Mouse (Mus musculus): Measurements from ENCODE around the gene Hspb9. TPM values are rescaled to one million over a fixed set of nuclear protein-coding genes. Genes with fewer than 3 reads are reported as not detected.

Hspb9 gene
- polyA plus RNA-seq, 1 experiment from 2014 or later = 0.34 TPM

DNA sequence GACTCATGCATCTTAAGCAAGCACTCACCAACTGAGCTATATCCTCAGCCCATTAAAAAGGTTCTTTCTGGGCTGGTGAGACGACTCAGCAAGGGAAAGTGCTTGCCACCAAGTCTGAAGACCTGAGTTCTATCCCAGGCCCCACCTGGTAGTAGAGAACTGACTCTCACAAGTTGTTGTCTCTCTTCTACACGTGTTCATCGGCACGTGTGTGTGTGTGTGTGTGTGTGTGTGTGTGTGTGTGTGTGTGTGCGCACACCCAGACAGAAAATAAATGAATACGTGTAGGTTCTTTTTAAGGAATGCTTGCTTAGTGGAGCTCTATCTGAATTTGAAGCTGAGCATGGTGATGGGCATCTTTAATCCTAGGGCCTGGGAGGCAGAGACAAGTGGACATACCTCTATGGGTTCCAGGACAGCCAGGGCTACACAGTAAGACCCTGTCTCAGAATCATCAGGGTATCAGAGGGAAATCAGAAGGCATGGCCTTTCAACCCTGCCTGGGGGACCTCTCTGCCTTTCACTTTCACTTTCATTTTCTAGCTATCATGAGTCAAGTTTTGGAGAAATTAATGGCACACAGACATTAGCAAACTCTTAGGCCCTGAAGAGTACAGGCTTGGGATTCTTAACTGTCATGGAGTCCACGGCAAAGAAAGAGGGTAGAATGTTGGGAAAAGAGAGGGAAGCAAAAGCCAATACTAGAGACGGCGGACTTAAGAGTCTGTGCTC is 21.6 kb downstream of the Hspb9 start:
- Histone ChIP-seq H3K9ac (ENCODE audit: low read depth, low read length) (no peak overlapping the region), H3K27me3 (replicated peaks; ENCODE audit: control insufficient read depth, insufficient read depth, low read length) (no peaks in the 10 kb centered on the region), H3K27ac (ENCODE audit: low read depth, low read length) (no peak overlapping the region), H3K4me3 (ENCODE audit: low read length) (no peak overlapping the region), H3K9me3 (ENCODE audit: control insufficient read depth, low read length) (no peaks in the 10 kb centered on the region), H3K4me2 (ENCODE audit: low read length) (no peak overlapping the region), H3K36me3 (ENCODE audit: control insufficient read depth, insufficient read depth, low read length) (no peaks in the 10 kb centered on the region), H3K4me1 (ENCODE audit: control insufficient read depth, insufficient read depth, low read depth, low read length) (peaks cover 18% of the 10 kb centered on the region)
- WGBS = 95% methylated on average over 9 of the region's 9 CpGs
- no peak for ATAC-seq

DNA sequence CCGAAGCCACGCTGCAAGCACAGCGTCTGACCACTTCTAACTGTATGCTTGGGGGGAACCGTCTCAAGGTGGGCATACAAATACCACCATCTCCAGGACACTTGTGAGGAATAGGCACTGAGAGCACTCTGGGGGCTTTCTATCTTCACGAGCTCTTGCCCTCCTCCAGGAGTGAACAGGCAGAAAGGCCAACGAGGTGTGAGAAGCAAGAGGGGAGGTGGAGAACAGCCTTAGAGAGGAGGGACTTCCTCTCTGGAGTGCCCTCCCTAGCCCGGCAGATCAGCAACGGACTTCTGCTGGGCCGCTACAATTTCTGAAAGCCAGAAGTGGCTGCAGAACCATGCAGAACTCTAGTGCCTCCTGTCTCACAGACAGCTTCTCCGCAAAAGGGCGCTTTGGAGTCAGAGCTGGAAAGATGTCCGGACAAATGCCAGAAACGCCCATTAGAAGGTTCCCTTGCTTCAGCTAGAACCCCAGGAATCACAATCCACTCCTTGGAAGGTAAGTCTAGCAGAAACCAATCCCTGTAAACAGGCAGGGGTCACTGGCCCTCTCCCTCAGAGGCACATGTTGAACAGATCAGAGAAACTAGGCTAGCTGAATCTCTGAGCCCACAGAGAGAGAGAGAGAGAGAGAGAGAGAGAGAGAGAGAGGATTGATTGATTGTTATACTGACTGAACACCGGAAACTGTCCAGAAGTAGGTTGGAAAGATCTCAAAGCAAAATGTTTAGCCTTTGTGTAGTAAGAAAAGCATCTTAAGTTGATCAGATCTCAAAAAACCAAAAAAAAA is 22.5 kb downstream of the Hspb9 start:
- Histone ChIP-seq H3K27ac (ENCODE audit: low read depth, low read length) (no peak overlapping the region), H3K9me3 (ENCODE audit: control insufficient read depth, low read length) (no peaks in the 10 kb centered on the region), H3K27me3 (replicated peaks; ENCODE audit: control insufficient read depth, insufficient read depth, low read length) (no peaks in the 10 kb centered on the region), H3K4me2 (ENCODE audit: low read length) (0 out of 2 replicates have a peak overlapping the region, but pooled peaks have one; percentile 7), H3K4me3 (ENCODE audit: low read length) (no peak overlapping the region), H3K4me1 (ENCODE audit: control insufficient read depth, insufficient read depth, low read depth, low read length) (peaks cover 18% of the 10 kb centered on the region), H3K36me3 (ENCODE audit: control insufficient read depth, insufficient read depth, low read length) (peaks cover under 1% of the 10 kb centered on the region), H3K9ac (ENCODE audit: low read depth, low read length) (no peak overlapping the region)
- no peak for ATAC-seq
- 84% methylated on average over 14 of the region's 14 CpGs for WGBS

DNA sequence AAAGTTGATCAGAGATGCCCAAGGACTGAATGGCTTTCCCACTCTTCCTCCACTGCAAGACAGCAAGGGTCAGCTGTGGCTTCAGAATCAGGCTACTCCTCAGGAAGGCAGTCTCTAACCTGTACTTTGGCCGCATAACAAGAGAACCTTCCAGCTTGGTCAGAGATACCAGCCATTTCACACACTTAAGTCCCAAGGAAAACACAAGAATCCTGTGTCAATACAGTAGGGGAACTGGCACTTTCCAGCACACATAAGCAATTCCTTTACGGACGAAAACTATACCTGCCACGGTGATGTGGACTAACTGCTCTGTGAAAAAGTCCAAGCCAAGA is 23.1 kb downstream of the Hspb9 start:
- no peak overlapping the region for H3K4me3 ChIP-seq (ENCODE audit: low read length)
- no peaks in the 10 kb centered on the region for H3K27me3 ChIP-seq (replicated peaks; ENCODE audit: control insufficient read depth, insufficient read depth, low read length)
- H3K9ac ChIP-seq (ENCODE audit: low read depth, low read length) = no peak overlapping the region
- 82% methylated on average over 4 of the region's 4 CpGs for WGBS
- H3K4me1 ChIP-seq (ENCODE audit: control insufficient read depth, insufficient read depth, low read depth, low read length) = peaks cover 18% of the 10 kb centered on the region
- no peak overlapping the region for H3K27ac ChIP-seq (ENCODE audit: low read depth, low read length)
- no peaks in the 10 kb centered on the region for H3K9me3 ChIP-seq (ENCODE audit: control insufficient read depth, low read length)
- ATAC-seq = no peak
- peak overlapping the region; percentile 91 for H3K4me2 ChIP-seq (ENCODE audit: low read length)
- peaks cover 6% of the 10 kb centered on the region for H3K36me3 ChIP-seq (ENCODE audit: control insufficient read depth, insufficient read depth, low read length)

DNA sequence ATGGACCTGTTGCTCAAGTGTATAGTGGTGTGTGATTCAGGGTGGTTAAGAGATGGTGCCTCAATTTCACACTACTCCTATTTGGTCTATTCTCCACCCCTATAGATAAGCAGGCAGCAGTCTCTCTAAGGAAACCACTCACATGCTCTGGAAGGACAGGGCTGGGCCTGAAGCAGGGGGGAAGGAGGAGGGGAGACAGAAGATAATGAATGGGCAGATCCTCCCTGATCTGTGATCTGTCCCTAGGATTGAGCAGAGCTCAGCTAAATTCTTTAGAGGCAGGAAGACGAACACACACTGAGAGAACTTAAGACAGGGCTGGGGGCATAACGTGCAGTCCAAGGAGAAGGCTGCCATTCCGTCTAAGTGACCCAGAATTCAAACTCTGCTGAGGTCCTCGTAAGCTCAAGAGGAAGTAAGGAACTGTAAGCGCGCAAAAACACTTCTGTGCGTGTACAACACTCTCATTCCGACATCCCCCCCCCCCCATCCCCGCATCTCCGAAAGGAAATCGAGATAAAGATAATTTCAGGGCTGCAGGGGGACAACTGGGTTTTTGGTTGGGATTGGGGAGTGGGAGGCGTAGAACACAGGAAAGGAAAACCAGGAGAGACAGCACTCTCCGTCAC is 23.6 kb downstream of the Hspb9 start:
- Histone ChIP-seq H3K4me3 (ENCODE audit: low read length) (peak overlapping the region; percentile 57), H3K27me3 (replicated peaks; ENCODE audit: control insufficient read depth, insufficient read depth, low read length) (no peaks in the 10 kb centered on the region), H3K36me3 (ENCODE audit: control insufficient read depth, insufficient read depth, low read length) (peaks cover 7% of the 10 kb centered on the region), H3K4me1 (ENCODE audit: control insufficient read depth, insufficient read depth, low read depth, low read length) (peaks cover 18% of the 10 kb centered on the region), H3K4me2 (ENCODE audit: low read length) (peak overlapping the region; percentile 91), H3K9ac (ENCODE audit: low read depth, low read length) (peak overlapping the region; percentile 80), H3K27ac (ENCODE audit: low read depth, low read length) (peak overlapping the region; percentile 37; the same call in 1 of the 2 replicates), H3K9me3 (ENCODE audit: control insufficient read depth, low read length) (no peaks in the 10 kb centered on the region)
- 3% methylated on average over 13 of the region's 13 CpGs for WGBS
- ATAC-seq = no peak

DNA sequence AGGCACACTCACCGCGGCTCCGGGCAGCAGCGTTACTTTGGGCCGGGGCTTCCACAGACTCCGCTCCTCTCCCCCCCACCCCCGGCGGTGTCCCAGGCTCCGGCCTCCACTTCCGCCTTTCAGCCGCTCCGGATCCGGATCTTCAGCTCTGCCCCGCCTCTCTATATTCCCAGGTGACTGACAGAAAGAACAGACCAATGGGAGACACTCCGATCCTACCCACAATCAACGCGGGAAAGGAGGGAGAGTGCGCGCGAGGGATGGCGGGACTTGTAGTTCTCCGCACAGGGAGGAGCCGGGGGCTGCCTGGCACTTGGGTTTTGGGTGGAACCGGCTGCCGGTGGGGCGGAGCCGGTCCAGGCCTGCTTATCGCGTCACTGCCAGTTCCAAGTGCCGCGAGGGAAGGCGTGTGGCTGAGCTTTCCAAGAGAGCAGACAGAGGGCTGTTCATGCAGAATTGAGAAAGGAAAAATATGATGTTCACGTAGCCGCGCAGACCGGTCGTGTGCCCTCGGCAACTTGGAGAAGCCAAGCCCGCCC is 24.5 kb downstream of the Hspb9 start, which contains the start of gene Rab5c:
Rab5c (minus strand) TSS at position 150 of the 539 bp plus-strand sequence.
- under 1% methylated on average over 36 of the region's 39 CpGs for WGBS
- H3K27ac ChIP-seq (ENCODE audit: low read depth, low read length) = peak within 1 kb of the TSS; percentile 83
- peaks cover 18% of the 10 kb centered on the region for H3K4me1 ChIP-seq (ENCODE audit: control insufficient read depth, insufficient read depth, low read depth, low read length)
- peak; percentile 99 for ATAC-seq
- peak within 1 kb of the TSS; percentile 57 for H3K4me3 ChIP-seq (ENCODE audit: low read length)
- H3K4me2 ChIP-seq (ENCODE audit: low read length) = peak within 1 kb of the TSS; percentile 91
- H3K36me3 ChIP-seq (ENCODE audit: control insufficient read depth, insufficient read depth, low read length) = peaks cover 7% of the 10 kb centered on the region
- no peaks in the 10 kb centered on the region for H3K27me3 ChIP-seq (replicated peaks; ENCODE audit: control insufficient read depth, insufficient read depth, low read length)
- no peaks in the 10 kb centered on the region for H3K9me3 ChIP-seq (ENCODE audit: control insufficient read depth, low read length)
- peak within 1 kb of the TSS; percentile 80 for H3K9ac ChIP-seq (ENCODE audit: low read depth, low read length)

DNA sequence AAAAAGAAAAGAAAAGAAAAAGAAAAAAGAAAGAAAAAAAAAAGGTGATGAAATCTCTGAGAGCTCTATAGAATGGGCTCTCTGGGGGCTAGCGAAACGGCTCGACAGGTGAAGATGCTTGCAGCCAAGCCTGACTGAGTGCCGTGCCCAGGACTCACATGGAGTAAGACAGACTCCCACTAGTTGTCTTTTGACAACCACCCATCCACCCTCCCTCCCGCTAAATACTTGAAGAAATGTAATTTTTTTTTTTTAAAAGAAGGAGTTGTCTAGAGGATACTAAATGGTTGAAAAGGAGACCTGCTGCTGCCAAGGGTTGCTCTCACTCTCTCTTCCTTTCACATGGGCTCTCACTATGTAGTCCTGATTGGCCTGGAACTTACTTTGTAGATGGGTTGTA is 25.1 kb downstream of the Hspb9 start:
- no peak for ATAC-seq
- H3K27ac ChIP-seq (ENCODE audit: low read depth, low read length) = peak overlapping the region; percentile 83

DNA sequence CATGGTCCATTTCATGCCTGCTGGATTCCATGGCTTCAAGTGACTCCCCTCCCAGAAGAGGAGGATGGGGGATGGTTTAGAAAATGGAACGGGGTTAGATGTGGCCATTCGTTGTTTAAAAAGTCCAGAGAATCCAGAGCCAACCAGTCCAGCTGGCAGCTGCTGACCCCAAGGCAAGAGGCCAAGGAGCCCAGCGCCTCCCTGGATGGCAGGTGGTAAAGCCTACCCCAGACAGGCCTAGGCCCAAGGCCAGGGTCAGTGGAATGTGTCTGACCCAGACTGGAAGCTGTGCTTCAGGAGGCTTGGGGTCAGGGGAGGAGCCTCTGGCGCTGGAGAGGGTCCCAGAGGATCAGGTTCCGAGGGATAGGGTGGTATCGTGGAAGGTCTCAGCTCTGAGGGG is 27.7 kb downstream of the Hspb9 start:
- Histone ChIP-seq H3K27ac (ENCODE audit: low read depth, low read length) (no peak overlapping the region), H3K4me2 (ENCODE audit: low read length) (no peak overlapping the region), H3K27me3 (replicated peaks; ENCODE audit: control insufficient read depth, insufficient read depth, low read length) (no peaks in the 10 kb centered on the region), H3K9ac (ENCODE audit: low read depth, low read length) (no peak overlapping the region), H3K36me3 (ENCODE audit: control insufficient read depth, insufficient read depth, low read length) (peaks cover 12% of the 10 kb centered on the region), H3K9me3 (ENCODE audit: control insufficient read depth, low read length) (no peaks in the 10 kb centered on the region), H3K4me3 (ENCODE audit: low read length) (no peak overlapping the region), H3K4me1 (ENCODE audit: control insufficient read depth, insufficient read depth, low read depth, low read length) (peaks cover 12% of the 10 kb centered on the region)
- no peak for ATAC-seq
- WGBS = 76% methylated on average over 6 of the region's 6 CpGs

More for the DNA sequence above, 25.1 kb downstream of the Hspb9 start:
- H3K27me3 ChIP-seq (replicated peaks; ENCODE audit: control insufficient read depth, insufficient read depth, low read length) = no peaks in the 10 kb centered on the region
- peaks cover 18% of the 10 kb centered on the region for H3K4me1 ChIP-seq (ENCODE audit: control insufficient read depth, insufficient read depth, low read depth, low read length)
- peaks cover 7% of the 10 kb centered on the region for H3K36me3 ChIP-seq (ENCODE audit: control insufficient read depth, insufficient read depth, low read length)
- peak overlapping the region; percentile 72 for H3K9ac ChIP-seq (ENCODE audit: low read depth, low read length)
- 15% methylated on average over 5 of the region's 5 CpGs for WGBS
- H3K4me3 ChIP-seq (ENCODE audit: low read length) = peak overlapping the region; percentile 57
- H3K4me2 ChIP-seq (ENCODE audit: low read length) = peak overlapping the region; percentile 68
- no peaks in the 10 kb centered on the region for H3K9me3 ChIP-seq (ENCODE audit: control insufficient read depth, low read length)

DNA sequence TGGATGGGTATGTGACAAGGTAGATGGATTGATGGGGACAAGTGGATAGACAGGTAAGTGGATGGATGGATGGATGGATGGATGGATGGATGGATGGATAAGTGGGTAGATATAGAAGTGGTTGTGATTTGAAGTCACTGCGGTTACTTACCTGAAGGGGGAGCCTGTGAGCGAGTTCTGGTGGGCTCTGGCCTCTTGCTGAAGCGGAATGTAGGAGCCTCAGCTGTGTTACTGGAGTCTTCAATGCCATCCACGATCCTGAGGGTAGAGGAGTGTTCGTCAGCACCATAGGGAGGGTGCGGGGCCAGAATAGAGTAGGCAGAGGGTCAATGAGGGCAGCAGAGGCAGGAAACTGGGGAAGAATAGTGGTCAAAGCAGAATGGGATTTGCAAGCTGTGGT is 31.4 kb downstream of the Hspb9 start:
- H3K36me3 ChIP-seq (ENCODE audit: control insufficient read depth, insufficient read depth, low read length) = peaks cover 17% of the 10 kb centered on the region
- WGBS = 14% methylated on average over 6 of the region's 6 CpGs
- H3K4me2 ChIP-seq (ENCODE audit: low read length) = no peak overlapping the region
- ATAC-seq = peak; percentile 51; the same call in 1 of the 2 replicates
- H3K9me3 ChIP-seq (ENCODE audit: control insufficient read depth, low read length) = no peaks in the 10 kb centered on the region
- no peak overlapping the region for H3K4me3 ChIP-seq (ENCODE audit: low read length)
- H3K27ac ChIP-seq (ENCODE audit: low read depth, low read length) = no peak overlapping the region
- no peaks in the 10 kb centered on the region for H3K27me3 ChIP-seq (replicated peaks; ENCODE audit: control insufficient read depth, insufficient read depth, low read length)
- no peaks in the 10 kb centered on the region for H3K4me1 ChIP-seq (ENCODE audit: control insufficient read depth, insufficient read depth, low read depth, low read length)
- no peak overlapping the region; the same call in none of the 2 replicates for H3K9ac ChIP-seq (ENCODE audit: low read depth, low read length)

DNA sequence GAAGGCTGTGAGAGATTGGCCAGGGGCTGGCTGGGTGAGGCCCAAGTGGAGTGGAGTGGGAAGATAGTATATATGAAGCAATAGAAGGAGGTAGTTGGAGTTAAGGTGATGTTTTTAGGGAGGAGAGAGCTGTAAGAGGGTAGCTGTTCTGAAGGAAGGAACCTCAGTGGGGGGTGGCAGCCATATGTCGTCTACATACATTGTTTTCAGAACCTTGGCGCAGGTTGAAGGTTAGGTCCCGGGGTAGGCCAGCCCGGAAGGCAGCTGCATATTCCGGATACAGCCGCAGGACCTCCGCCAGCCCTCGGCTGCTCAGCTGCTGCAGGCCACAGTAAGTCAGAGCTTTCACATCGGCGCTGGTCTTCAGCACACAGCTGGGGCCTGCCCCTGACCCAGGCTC is 32.9 kb downstream of the Hspb9 start:
- H3K9me3 ChIP-seq (ENCODE audit: control insufficient read depth, low read length) = no peaks in the 10 kb centered on the region
- no peak overlapping the region for H3K27ac ChIP-seq (ENCODE audit: low read depth, low read length)
- no peaks in the 10 kb centered on the region for H3K4me1 ChIP-seq (ENCODE audit: control insufficient read depth, insufficient read depth, low read depth, low read length)
- no peaks in the 10 kb centered on the region for H3K27me3 ChIP-seq (replicated peaks; ENCODE audit: control insufficient read depth, insufficient read depth, low read length)
- ATAC-seq = no peak
- H3K4me2 ChIP-seq (ENCODE audit: low read length) = no peak overlapping the region
- H3K4me3 ChIP-seq (ENCODE audit: low read length) = no peak overlapping the region
- 89% methylated on average over 10 of the region's 10 CpGs for WGBS
- no peak overlapping the region for H3K9ac ChIP-seq (ENCODE audit: low read depth, low read length)
- H3K36me3 ChIP-seq (ENCODE audit: control insufficient read depth, insufficient read depth, low read length) = peaks cover 14% of the 10 kb centered on the region

All from hindbrain, embryonic 16.5 days (tissue).